Mouse (Mus musculus) retina, postnatal 1 day (tissue): ENCODE measurements at regions not wholly inside any gene's neighbourhood (a gene's known extent, or its start where the extent isn't known, plus 50 kb on each side); places are given as distances from the start of the nearest gene placed in this dataset.
A peak's percentile ranks its signal among the peaks of the same experiment; 100 is the strongest.
"Not testable (repeated sequence)": the region's sequence is repeated elsewhere in the genome, so short reads cannot be mapped to it uniquely, and the experiment has no call there.

ENCODE experiments used
- DNase-seq: peaks from one replicate; pipeline ENCODE4 v3.0.0-alpha.2; 2012

DNA sequence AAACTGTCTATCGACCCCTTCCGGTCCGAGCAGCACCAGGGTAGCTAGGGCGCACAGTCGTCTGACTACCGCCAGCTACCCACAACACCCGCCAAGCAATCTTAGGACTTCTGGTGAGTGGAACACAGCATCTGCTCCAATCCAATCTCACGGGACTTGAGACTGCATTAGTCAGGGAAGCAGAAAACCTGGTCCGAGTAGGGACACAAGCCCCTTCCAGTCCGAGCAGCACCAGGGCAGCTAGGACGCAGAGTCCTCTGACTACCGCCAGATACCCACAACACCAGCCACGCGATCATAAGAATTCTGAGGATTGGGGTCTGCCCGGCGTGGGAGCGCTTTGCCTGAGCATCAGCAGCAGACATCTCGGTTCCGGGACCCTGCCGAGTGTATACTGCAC, 79.6 kb downstream of the Gm10715 start:
- not testable (repeated sequence) for DNase-seq

DNA sequence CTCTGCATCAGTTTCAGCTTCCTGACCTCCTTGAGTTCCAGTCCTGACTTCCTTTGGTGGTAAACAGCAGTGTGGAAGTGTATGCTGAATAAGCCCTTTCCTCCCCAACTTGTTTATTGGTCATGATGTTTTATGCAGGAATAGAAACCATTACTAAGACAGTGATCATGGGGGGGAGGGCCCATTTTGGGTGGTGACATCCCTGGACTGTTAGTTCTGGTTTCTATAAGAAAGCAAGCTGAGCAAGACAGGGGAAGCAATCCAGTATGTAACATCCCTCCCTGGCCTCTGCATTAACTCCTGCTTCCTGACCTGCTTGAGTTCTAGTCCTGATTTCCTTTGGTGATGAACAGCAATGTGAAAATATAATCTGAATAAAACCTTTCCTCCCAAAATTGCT, 124.5 kb downstream of the Gm10715 start:
- DNase-seq, result no peak

DNA sequence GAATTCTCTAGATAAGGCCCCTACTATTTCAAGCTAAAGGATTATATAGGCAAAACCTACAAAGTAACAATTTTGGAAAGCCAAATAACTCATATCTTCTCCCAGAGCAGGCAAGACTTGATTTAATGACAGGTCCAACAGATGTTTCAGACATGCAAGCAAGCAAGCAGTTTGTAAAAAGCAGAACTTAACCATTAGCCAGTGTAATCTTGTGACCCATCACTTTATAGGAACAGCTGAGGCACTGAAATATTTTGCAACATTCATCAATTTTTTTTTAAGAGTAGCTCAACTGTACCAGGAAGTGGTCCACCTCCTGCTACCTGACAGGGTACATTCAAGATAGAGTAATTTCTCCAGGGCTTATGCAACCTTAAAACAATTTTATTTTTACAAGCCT, 147.7 kb downstream of the Gm10715 start:
- DNase-seq, result no peak

DNA sequence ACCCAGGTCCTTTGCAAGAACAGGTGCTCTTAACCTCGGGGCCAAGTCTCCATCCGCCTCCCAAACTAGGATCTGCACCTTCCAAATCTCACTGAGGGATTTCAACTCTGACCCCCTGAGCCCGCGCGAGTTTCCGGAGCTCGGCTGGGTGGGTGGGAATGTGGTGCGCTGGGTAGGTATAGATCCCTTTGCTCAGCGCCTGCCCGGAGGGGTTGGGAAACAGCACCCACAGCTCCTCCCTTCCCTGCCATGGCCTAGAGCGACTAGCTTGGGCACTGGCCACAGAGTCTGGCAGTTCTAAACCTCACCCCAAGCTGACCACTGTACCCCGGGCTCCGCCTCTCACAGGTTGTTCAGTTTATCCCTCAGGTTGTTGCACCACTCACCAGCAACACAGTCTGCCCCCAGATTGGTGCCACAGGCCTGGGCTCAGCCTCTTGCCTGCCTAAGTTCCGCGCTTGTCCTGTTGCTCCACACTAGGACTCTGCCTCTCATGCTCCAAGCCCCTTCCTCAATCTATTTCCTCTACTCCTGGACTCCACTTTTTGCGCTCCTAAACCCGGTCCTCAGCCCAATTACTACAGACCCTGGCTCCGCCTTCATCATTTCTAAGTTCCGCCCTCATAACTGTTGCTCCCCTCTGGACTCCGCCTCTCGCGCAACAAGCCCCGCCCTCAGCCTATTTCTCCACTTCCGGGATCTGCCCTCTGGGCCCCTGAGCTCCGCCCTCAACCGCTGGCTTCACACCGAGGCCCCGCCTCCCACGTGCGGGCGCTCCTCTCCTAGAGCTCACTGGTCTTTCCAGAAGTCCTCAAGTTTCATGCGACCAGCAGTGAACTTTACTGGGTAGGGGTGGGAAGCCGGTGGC, 135.6 kb upstream of the Alkbh8 start:
- no peak for DNase-seq

DNA sequence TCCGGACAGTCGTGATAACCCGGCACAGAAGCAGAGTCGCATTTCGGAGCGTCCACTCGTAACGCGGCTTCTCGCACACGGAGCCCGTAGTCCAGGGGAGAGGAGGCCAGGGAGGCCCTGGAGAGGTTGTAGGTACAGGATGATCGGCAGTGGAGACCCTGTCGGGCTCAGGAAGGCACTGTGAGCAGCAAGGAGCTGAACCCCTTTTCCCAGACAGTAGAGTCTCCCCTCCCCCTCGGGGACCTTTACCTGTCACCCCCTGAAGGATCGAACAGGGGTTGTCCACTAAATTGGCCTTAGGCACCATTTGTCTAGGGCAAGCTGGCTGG, 135.0 kb upstream of the Alkbh8 start:
- not testable (repeated sequence) for DNase-seq

DNA sequence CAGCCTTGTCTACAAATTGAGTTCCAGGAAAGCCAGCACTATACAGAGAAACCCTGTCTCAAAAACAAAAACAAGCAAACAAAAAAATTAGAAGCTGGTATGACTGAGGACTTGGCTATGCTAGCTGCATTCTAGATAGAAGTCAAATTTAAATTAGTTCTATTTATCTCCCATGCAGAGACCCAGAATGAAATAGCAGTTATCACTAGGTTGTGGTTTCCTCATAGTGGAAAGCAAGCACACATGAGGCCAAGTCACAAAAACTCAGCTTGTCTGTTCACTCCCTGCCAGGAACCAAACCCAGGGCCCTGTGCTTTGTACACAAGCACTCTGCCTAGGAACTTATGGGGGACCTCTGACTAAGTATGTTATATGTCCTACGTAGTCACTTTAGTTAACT, 126.8 kb upstream of the Alkbh8 start:
- not testable (repeated sequence) for DNase-seq

DNA sequence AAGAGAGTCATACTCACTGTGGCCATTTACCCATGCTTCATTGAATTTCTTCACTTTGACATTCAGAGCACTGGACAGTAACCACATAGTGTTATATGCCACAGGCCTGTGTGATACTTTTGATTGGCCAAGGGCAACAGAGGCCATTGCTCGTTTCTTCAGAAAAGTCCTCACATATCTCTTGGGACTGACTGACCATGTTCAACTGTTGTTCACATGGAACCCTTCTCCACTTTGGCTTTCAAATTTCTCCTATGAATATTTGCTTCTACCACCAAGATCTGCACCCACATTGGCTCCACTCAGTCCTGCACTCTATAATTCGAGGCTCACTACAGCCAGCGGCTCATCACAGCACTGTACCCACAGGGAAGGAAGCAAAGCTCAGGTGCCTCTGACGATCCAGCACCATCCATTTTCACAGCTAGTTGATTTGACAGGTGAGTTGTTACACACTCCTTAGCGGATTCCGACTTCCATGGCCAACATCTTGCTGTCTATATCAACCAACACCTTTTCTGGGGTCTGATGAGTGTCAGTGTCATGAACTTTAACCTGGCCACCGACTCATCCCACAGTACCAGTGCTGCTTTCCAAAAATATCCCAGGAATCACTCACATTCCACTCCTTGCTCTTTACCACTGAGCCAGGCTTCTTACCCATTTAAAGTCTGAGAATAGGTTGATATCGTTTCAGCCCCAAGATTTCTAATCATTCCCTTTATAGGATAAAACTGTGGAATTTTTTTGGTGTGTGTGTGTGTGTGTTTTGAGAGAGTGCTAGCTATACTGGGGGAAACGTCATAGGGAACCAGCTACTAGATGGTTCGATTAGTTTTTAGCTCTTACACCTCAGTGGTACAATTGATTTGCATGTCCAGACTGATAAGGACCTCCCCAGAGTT, 76.3 kb upstream of the Alkbh8 start:
- DNase-seq, result peak; percentile 60

DNA sequence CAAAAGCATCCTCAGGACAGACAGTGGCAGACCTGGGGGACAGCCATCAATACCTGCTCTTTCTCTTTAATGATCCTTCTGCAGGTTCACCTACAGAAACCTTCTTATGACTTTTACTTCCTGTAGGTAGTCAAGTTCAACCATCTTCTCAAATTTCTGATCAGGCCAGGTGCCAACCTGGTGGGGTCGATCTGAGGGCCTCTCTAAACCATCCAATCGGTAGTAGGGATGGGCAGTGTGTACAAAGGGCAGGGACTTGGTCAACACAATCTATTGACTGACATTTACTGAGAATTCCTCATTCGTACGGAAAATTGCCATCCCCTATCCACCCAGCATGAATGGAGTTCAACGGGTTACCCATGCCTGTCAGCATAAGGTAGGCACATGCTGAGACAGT, 74.8 kb upstream of the Alkbh8 start:
- no peak for DNase-seq

DNA sequence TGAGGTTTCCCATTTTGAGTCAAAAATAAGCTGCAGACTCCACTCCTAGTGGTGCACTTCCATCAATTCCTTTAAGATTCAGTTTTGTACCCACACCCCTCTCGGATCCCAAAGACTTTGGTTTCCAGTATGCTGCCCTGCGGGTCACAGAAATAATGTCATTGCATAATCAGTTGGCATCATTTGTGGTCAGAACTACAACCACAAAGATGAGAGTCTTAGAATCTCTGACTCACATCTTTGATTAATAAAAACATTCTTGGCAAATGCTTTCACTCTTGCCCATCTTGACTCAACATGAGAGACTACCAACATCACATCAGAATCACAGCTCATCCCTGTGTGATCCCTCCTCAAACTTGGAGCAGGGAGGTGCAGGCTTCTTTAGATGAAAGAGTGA, 74.1 kb upstream of the Alkbh8 start:
- DNase-seq, result no peak

DNA sequence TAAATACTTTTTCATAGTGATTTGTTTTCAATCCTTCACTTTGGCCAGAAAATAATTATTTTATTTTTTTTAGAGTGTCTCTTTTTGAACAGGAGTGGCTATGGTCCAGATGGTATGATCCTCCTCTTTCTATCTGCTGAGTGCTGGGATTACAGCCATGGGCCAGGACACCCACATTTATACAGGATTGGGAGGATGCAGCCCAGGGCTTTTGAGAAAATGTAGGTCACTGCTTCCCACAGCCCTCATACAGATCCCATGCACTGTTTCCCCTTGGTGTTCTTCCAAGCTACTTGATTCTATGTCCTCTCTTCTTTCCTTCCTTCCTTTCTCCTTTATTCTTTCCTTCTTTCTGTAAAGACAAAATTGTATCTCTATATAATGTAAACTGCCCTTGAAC, 70.5 kb upstream of the Alkbh8 start:
- DNase-seq, result no peak

DNA sequence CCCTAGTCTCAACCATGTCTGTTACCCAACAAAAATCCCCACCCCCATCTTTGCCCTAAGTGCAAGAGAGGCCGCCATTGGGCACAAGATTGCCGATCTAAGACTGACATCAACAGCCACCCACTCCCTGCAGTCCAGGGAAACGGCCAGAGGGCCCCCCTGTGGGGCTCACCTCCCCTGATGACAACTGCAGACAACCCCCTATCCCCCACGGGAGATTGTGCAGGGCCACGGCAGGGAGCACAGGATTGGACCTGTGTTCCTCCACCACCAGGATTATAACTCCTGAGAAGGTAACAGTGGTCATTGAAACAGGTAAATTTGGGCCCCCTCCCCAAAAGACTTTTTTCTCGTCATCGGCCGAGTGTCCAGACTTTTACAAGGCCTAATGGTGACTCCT, 54.4 kb upstream of the Alkbh8 start:
- DNase-seq, result not testable (repeated sequence)

DNA sequence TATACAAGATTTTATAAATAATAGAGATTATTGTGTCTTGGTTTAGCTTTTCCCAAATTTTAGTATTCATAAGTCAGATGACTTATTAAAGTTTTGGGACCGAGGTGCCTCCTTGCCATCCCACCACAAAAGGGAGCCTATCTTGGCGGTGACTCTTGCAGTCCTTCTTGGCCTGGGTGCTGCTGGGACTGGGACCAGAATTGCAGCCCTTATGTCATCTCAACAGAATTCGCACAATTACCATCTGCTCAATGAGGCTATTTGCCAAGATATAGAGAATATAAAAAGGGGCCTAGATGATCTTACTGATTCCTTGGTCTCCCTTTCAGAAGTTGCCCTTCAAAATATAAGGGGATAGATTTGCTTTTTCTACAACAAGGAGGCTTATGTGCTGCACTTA, 53.0 kb upstream of the Alkbh8 start:
- DNase-seq, result not testable (repeated sequence)

DNA sequence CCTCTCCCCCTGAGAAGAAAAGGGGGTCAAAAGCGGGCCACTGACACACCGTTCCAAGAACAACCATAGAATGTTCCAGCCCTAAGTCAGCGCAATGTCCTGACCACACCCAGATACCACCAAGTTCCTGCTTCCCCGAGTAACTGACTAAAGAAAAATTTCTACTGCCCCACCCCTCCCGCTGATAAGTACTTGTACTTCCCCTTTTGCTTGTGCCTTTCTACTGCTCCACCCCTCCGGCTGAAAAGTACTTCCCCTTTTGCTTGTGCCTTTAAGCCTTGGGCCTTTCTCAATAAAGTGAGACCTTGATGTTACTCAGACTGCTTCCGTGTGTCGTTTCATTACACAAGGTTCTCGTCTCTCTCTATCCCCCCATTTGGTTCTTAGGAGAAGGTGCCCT, 51.6 kb upstream of the Alkbh8 start:
- not testable (repeated sequence) for DNase-seq
